Mouse (Mus musculus) hindbrain, embryonic 10.5 days (tissue): Measurements from ENCODE around the gene Myo1e. TPM values are rescaled to one million over a fixed set of nuclear protein-coding genes. Genes with fewer than 3 reads are reported as not detected.

Experiments used
- DNase-seq: peaks from one replicate; pipeline ENCODE4 v3.0.0-alpha.2; 2017; ENCODE audit warnings: low spot score
- H3K27ac ChIP-seq: fragments of 300-500 bp; sonication (generic); 2 replicates; pipeline ENCODE4 v1.5.1; 2016; ENCODE audit warnings: mild to moderate bottlenecking, moderate library complexity
- H3K27me3 ChIP-seq: fragments of 300-500 bp; sonication (generic); 2 replicates; pipeline ENCODE4 v1.6.1; 2016; ENCODE audit warnings: mild to moderate bottlenecking; ENCODE audit not compliant: poor library complexity, insufficient read depth, severe bottlenecking
- H3K36me3 ChIP-seq: fragments of 300-500 bp; sonication (generic); 2 replicates; pipeline ENCODE4 v1.6.1; 2016; ENCODE audit warnings: mild to moderate bottlenecking, moderate library complexity
- H3K4me1 ChIP-seq: fragments of 300-500 bp; sonication (generic); replicated peaks from 2 replicates; pipeline ENCODE4 v1.6.1; 2016; ENCODE audit warnings: mild to moderate bottlenecking
- H3K4me3 ChIP-seq: fragments of 300-500 bp; sonication (generic); 2 replicates; pipeline ENCODE4 v1.5.1; 2016; ENCODE audit warnings: mild to moderate bottlenecking, moderate library complexity
- H3K9me3 ChIP-seq: fragments of 300-500 bp; sonication (generic); 2 replicates; pipeline ENCODE4 v1.6.1; 2016; ENCODE audit warnings: mild to moderate bottlenecking, moderate library complexity
- WGBS: fragments of 180-500 bp; shearing (Covaris S2); methylation state at CpG from one replicate; pipeline ENCODE4 v1.1.7; 2016; 5-methylcytosine and 5-hydroxymethylcytosine counted together
- polyA plus RNA-seq: library from polyadenylated mRNA; unstranded; fragments of >200 nt; fragmentation: Nextera tagmentation; extraction: Ambion mirVana; gene quantifications from 2 replicates; pipeline ENCODE4 v1.2.1, GENCODE M21; 2016

Gene Myo1e
- polyA plus RNA-seq, 1 experiment from 2014 or later: 12.6 TPM

DNA sequence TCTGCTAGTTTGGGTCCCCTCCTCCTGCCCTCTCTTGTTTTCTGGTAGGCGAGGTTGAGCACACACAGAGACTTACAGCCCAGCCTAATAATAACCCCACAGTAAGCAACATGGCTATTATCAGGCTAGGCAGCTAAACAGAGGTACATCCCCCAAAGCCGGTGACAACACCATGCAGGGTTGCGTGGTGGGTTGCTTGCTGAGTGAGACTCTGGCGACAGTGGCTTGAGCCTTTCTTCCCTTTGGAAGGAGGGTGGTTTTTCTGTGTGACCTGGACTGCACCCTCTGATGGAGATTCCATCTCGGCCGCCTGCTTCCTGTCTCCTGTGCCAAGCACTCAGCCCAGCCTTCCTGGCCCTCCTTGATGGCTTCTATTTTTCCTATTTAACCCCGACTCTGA is 56.6 kb downstream of the Myo1e start:
- Histone ChIP-seq H3K9me3 (no peaks in the 10 kb centered on the region), H3K27ac (peak overlapping the region; percentile 56; the same call in 1 of the 2 replicates), H3K4me1 (peaks cover 46% of the 10 kb centered on the region), H3K4me3 (no peak overlapping the region), H3K36me3 (no peaks in the 10 kb centered on the region), H3K27me3 (no peaks in the 10 kb centered on the region)
- DNase-seq: no peak
- whole genome bisulfite sequencing: 47% methylated on average over 7 of the region's 7 CpGs

DNA sequence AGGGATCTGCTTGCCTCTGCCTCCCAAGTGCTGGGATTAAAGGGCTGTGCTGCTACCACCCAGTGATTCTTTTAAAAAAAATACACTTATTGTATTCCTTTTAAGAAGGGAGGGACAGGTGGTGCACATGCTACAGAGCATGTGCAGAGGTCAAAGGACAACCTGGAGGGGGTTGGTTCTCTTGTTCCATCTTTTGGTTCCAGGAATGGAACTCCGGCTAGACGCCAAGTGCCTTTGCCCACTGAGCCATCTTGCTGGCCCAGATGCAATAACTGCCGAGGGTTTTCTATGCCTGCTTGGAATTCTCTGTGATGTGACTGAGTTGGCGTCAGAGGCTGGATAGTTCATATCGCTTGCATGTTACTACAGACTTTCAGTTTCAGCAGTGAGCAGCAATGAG is 58.4 kb downstream of the Myo1e start:
- no peak for DNase-seq
- Histone ChIP-seq H3K27me3 (no peaks in the 10 kb centered on the region), H3K9me3 (no peaks in the 10 kb centered on the region), H3K4me3 (no peak overlapping the region), H3K4me1 (peaks cover 50% of the 10 kb centered on the region), H3K36me3 (no peaks in the 10 kb centered on the region), H3K27ac (no peak overlapping the region)
- 86% methylated on average over 5 of the region's 5 CpGs for WGBS

- Histone ChIP-seq H3K4me1 (peaks cover 44% of the 10 kb centered on the region), H3K9me3 (no peaks in the 10 kb centered on the region), H3K36me3 (no peaks in the 10 kb centered on the region), H3K27me3 (no peaks in the 10 kb centered on the region), H3K4me3 (no peak overlapping the region), H3K27ac (no peak overlapping the region)
- DNase-seq: no peak
- WGBS: 95% methylated on average over 2 of the region's 2 CpGs
Observed at GRCm38 (mm10) chr9:70266186-70266585, 59.0 kb downstream of the Myo1e start.

- no peaks in the 10 kb centered on the region for H3K36me3 ChIP-seq
- no peaks in the 10 kb centered on the region for H3K9me3 ChIP-seq
- peak overlapping the region; percentile 29; the same call in 1 of the 2 replicates for H3K27ac ChIP-seq
- WGBS: 90% methylated on average over 5 of the region's 5 CpGs
- DNase-seq: no peak
- H3K27me3 ChIP-seq: no peaks in the 10 kb centered on the region
- H3K4me1 ChIP-seq: peaks cover 35% of the 10 kb centered on the region
- H3K4me3 ChIP-seq: no peak overlapping the region
Observed at GRCm38 (mm10) chr9:70267108-70267507, 60.0 kb downstream of the Myo1e start.

GRCm38 (mm10) chr9:70269349-70269748 is 62.2 kb downstream of the Myo1e start:
- H3K36me3 ChIP-seq: no peaks in the 10 kb centered on the region
- no peak for DNase-seq
- no peak overlapping the region for H3K4me3 ChIP-seq
- WGBS: 40% methylated on average over 10 of the region's 10 CpGs
- peak overlapping the region; percentile 57 for H3K27ac ChIP-seq
- no peaks in the 10 kb centered on the region for H3K9me3 ChIP-seq
- H3K4me1 ChIP-seq: peaks cover 15% of the 10 kb centered on the region
- no peaks in the 10 kb centered on the region for H3K27me3 ChIP-seq

- WGBS: 91% methylated on average over 4 of the region's 4 CpGs
- Histone ChIP-seq H3K4me1 (peaks cover 15% of the 10 kb centered on the region), H3K4me3 (no peak overlapping the region), H3K27me3 (no peaks in the 10 kb centered on the region), H3K9me3 (no peaks in the 10 kb centered on the region), H3K27ac (no peak overlapping the region), H3K36me3 (no peaks in the 10 kb centered on the region)
- no peak for DNase-seq
Observed at GRCm38 (mm10) chr9:70270468-70270867, 63.3 kb downstream of the Myo1e start.

GRCm38 (mm10) chr9:70271137-70271536 is 64.0 kb downstream of the Myo1e start:
- Histone ChIP-seq H3K27ac (no peak overlapping the region), H3K4me3 (no peak overlapping the region), H3K27me3 (no peaks in the 10 kb centered on the region), H3K36me3 (no peaks in the 10 kb centered on the region), H3K9me3 (no peaks in the 10 kb centered on the region), H3K4me1 (peaks cover 15% of the 10 kb centered on the region)
- WGBS: 87% methylated on average over 7 of the region's 7 CpGs
- no peak for DNase-seq

DNA sequence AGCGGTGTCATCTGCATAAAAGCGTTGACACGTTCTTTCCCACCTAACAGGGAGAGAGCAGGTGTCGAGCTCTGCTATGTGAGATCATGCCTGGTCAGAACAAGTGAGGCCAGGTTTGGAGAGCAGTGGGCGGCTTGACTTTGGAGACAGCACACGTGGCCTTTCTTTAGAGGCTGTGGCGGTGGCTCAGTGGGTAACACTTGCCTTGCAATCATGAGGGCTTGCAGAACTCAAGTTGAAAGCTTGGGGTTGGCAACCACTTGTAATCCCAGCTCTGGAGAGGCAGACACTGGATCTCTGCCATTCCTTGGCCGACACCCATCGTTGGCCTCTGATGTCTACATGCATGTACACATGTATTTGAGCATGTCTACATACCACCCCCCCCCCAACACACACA is 64.5 kb downstream of the Myo1e start:
- H3K27me3 ChIP-seq: no peaks in the 10 kb centered on the region
- no peak for DNase-seq
- no peak overlapping the region for H3K4me3 ChIP-seq
- no peaks in the 10 kb centered on the region for H3K36me3 ChIP-seq
- no peak overlapping the region for H3K27ac ChIP-seq
- H3K9me3 ChIP-seq: no peaks in the 10 kb centered on the region
- 93% methylated on average over 9 of the region's 9 CpGs for WGBS
- H3K4me1 ChIP-seq: peaks cover 15% of the 10 kb centered on the region

DNA sequence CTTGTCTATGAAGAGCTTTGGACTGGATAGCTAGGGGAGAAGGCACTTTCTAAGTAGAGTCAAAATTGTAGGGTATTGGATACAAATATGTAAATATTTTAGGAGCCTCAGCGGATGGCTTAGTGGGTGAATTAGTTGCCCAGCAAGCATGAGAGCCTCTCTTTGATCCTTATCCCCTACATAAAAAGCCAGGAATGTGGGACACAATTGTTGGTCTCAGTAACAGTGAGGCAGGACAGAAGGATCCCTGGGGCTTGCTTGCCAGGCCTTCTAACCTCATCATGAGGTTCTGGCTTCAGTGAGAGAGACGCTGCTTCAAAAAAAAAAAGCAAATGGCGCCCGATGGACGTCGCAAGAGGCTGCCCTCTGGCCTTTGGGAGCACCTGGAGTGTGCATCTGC is 66.9 kb downstream of the Myo1e start:
- Histone ChIP-seq H3K4me1 (peaks cover 11% of the 10 kb centered on the region), H3K27me3 (no peaks in the 10 kb centered on the region), H3K36me3 (no peaks in the 10 kb centered on the region), H3K27ac (no peak overlapping the region), H3K9me3 (no peaks in the 10 kb centered on the region), H3K4me3 (no peak overlapping the region)
- WGBS: 87% methylated on average over 6 of the region's 6 CpGs
- DNase-seq: no peak

DNA sequence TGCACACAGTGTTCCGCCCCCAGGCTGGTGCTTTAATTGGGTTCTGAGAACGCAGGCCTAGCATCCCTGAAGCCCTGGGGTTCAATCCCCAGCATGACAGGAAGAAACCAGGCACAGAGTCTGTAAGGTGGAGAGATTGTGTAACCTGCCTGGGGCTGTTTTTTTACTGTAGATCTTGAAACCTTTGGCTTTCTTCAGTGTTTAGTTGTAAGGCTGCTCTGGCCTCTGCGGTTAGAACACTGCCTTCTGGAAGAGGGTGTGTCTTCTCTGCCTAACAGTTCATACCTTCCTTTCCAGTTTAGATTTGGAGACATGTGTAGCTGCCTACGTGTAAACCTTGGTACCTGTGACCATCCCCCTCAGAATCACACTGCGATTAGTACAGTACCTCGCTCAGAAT is 67.3 kb downstream of the Myo1e start:
- Histone ChIP-seq H3K27me3 (no peaks in the 10 kb centered on the region), H3K36me3 (no peaks in the 10 kb centered on the region), H3K4me3 (no peak overlapping the region), H3K27ac (no peak overlapping the region), H3K9me3 (no peaks in the 10 kb centered on the region), H3K4me1 (peaks cover 7% of the 10 kb centered on the region)
- no peak for DNase-seq
- 94% methylated on average over 6 of the region's 6 CpGs for WGBS

DNA sequence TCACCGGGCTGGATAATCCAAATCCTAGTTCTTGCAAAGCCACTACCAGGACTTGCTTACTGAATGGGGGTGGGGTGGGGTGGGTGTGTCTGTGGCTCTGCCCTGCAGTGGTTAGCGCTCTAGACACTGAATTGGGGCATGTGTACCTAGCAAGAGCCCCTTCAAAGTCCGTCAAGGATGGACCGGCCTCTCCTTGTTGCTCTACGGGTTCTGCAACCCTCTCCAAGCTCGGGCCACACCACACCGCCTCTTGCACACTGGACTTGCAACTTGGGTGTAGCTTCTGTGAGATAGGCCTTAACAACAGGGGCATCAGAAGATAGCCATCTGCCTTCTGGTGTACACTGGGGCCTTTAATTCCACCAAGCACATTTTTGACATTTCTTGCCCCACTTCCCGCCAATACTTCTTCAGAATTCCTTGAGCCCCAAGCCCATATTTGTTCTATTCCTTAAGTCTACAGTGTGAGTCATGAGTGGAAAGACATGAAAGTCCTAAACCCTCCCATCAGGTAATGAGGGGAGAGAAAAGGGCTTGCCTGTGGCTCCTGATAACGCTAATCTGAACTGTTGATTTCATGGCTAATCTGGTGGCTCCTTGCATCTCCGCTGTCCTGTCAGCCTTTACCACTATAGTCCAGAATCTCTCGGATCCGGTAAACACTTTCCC is 67.9 kb downstream of the Myo1e start:
- Histone ChIP-seq H3K27ac (no peak overlapping the region), H3K9me3 (no peaks in the 10 kb centered on the region), H3K4me1 (0 out of 2 replicates have a peak, but pooled peaks cover 1% of the 10 kb centered on the region), H3K27me3 (no peaks in the 10 kb centered on the region), H3K4me3 (no peak overlapping the region), H3K36me3 (no peaks in the 10 kb centered on the region)
- DNase-seq: no peak
- WGBS: 93% methylated on average over 12 of the region's 12 CpGs

DNA sequence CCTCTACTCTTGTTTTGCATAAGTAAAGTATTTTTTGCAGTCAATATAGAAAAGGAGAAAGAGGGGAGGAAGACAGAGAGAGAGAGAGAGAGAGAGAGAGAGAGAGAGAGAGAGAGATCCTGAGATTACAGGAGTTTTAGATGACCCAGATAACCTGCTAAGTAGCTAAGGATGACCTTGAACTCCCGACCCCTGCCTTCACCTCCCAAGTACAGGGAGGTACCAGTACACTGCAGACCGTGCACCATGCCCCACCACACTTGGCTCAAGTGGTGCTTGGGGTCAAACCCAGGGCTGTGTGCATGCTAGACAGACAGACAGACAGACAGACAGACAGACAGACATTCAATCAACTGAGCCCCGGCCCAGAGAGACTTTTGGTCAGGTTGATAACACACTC is 69.9 kb downstream of the Myo1e start:
- Histone ChIP-seq H3K27ac (no peak overlapping the region), H3K4me1 (no peaks in the 10 kb centered on the region), H3K27me3 (no peaks in the 10 kb centered on the region), H3K4me3 (no peak overlapping the region), H3K36me3 (no peaks in the 10 kb centered on the region), H3K9me3 (0 out of 2 replicates have a peak, but pooled peaks cover 3% of the 10 kb centered on the region)
- no peak for DNase-seq
- WGBS: 87% methylated on average over 3 of the region's 3 CpGs

DNA sequence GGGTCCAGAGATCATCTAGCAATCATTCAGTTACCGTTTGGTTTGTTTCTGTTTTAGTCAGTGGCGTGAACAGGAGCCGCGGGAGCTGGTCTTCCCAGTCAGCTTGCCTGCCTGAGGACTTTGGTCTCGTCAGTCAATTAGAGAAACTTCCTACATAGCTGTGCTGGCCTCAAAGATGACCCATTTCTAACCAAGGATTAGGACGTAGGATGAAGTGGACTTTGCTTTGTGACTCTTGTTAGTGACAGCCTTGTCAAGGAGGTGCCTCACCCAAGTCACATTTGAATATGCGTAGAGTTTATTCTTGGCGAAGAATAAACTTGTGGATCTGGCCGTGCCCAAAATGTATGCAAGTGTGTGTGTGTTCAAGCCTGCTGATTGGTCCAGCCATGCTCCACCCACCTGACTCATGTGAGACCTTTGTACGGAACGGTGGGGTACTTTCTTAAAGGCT is 70.4 kb downstream of the Myo1e start:
- no peaks in the 10 kb centered on the region for H3K27me3 ChIP-seq
- 90% methylated on average over 11 of the region's 11 CpGs for WGBS
- H3K27ac ChIP-seq: no peak overlapping the region
- no peaks in the 10 kb centered on the region for H3K36me3 ChIP-seq
- H3K4me3 ChIP-seq: no peak overlapping the region
- H3K9me3 ChIP-seq: 0 out of 2 replicates have a peak, but pooled peaks cover 3% of the 10 kb centered on the region
- H3K4me1 ChIP-seq: no peaks in the 10 kb centered on the region
- no peak for DNase-seq

- 96% methylated on average over 8 of the region's 8 CpGs for WGBS
Observed at GRCm38 (mm10) chr9:70281407-70281806, 74.3 kb downstream of the Myo1e start.

More at GRCm38 (mm10) chr9:70281407-70281806, 74.3 kb downstream of the Myo1e start:
- H3K27me3 ChIP-seq: no peaks in the 10 kb centered on the region
- no peak for DNase-seq
- no peaks in the 10 kb centered on the region for H3K4me1 ChIP-seq
- H3K36me3 ChIP-seq: no peaks in the 10 kb centered on the region
- peaks cover 7% of the 10 kb centered on the region; the same call in 1 of the 2 replicates for H3K9me3 ChIP-seq
- H3K4me3 ChIP-seq: no peak overlapping the region
- no peak overlapping the region for H3K27ac ChIP-seq
